Mouse (Mus musculus): ENCODE results near the gene Bbs10. TPM values are rescaled to one million over a fixed set of nuclear protein-coding genes. Genes with fewer than 3 reads are reported as not detected.

Gene Bbs10
- 12.5 TPM for polyA plus RNA-seq (2014; fragmentation: Illumina TruSeq; extraction: RNeasy Lipid Tissue Mini Kit (QIAGEN cat#74804); ENCODE audit: low read depth, low replicate concordance)

GRCm38 (mm10) chr10:111298140-111299098 is at the start of gene Bbs10:
TSS of gene Bbs10 (plus strand) at chr10:111298679.

Other genes starting within 250 kb of the Bbs10 start
- 59.1 TPM for gene Osbpl8, start 133.9 kb upstream of the Bbs10 start, polyA plus RNA-seq (2014; fragmentation: Illumina TruSeq; extraction: RNeasy Lipid Tissue Mini Kit (QIAGEN cat#74804); ENCODE audit: low read depth, low replicate concordance)
- gene Nap1l1, start 174.5 kb downstream of the Bbs10 start, polyA plus RNA-seq (2014; fragmentation: Illumina TruSeq; extraction: RNeasy Lipid Tissue Mini Kit (QIAGEN cat#74804); ENCODE audit: low read depth, low replicate concordance) = 771 TPM
- 78.5 TPM for gene Phlda1, start 207.6 kb downstream of the Bbs10 start, polyA plus RNA-seq (2014; fragmentation: Illumina TruSeq; extraction: RNeasy Lipid Tissue Mini Kit (QIAGEN cat#74804); ENCODE audit: low read depth, low replicate concordance)

Measured in adrenal gland, adult 10 weeks (tissue).